20 mouse cellular contexts compared by ENCODE assay signal in the genomic region with DNA sequence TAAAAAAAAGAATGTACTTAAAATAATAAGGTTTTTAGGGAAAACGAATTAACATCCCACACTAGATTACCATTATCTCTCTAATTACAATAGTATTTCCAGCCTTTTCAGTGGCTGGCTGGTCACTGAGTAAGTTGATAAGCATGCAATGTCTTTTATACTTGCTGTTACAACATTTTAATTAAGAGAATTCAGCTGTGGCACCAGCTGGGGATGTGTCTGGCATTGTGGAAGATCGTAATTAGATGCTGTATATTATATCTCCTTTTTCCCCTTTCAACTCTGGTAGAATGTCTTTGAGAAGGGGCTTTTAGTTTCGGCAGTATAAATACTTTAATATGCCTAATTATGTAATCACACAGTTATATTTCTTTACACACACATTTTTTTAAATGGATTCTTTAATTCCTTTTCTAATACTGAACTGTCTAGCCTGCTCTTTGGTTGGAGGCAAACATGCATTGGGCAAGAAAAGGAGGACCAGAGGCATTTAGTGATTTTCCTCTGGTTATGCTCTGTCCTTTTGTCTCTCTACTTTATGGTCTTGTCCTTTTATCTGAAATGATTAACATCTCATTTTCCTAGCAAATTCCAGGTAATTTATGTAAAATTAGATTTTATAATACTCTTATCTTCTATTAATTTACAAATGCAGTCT.
DNase-seq lines count a peak whose midpoint lies in the region; ATAC-seq and TF ChIP-seq lines count a peak whose summit lies in the region.
"Had no signal": no experiment of that assay in that cellular context is flagged by ENCODE, and none has a peak within 500 bp of the region (broad histone marks: within the 10 kb centered on the region; RNA-seq: fewer than 3 reads in every experiment).

No protein-coding gene starts in this region.

- peaks cover 40% of the 10 kb centered on the region for H3K4me1 ChIP-seq in forebrain, embryonic 12.5 days
- peaks cover 45% of the 10 kb centered on the region for H3K4me1 ChIP-seq in hindbrain, embryonic 13.5 days (replicated peaks)
- H3K4me1 ChIP-seq in midbrain, embryonic 15.5 days, result peaks cover 13% of the 10 kb centered on the region
- H3K4me1 ChIP-seq in kidney, embryonic 16.5 days (ENCODE audit: insufficient read depth, low read length), result 0 out of 2 replicates have a peak, but pooled peaks cover 3% of the 10 kb centered on the region

- no peaks in the 10 kb centered on the region for H3K36me3 ChIP-seq in forebrain, embryonic 12.5 days (replicated peaks)
- H3K36me3 ChIP-seq in hindbrain, embryonic 13.5 days, result no peaks in the 10 kb centered on the region
- H3K36me3 ChIP-seq in midbrain, embryonic 15.5 days (replicated peaks), result no peaks in the 10 kb centered on the region
- no peaks in the 10 kb centered on the region for H3K36me3 ChIP-seq in kidney, embryonic 16.5 days (ENCODE audit: insufficient read depth, low read length)
- H3K36me3 ChIP-seq: heart, embryonic 15.5 days had no signal

- TF ChIP-seq CTCF in brain, embryonic 14.5 days (IDR thresholded peaks at IDR 0.05; ENCODE audit: borderline replicate concordance, extremely low read depth, insufficient read depth, insufficient read length), result no peak

- no peak overlapping the region for H3K9ac ChIP-seq in forebrain, embryonic 12.5 days
- no peak overlapping the region for H3K9ac ChIP-seq in hindbrain, embryonic 13.5 days
- no peak overlapping the region for H3K9ac ChIP-seq in midbrain, embryonic 15.5 days
- H3K9ac ChIP-seq in kidney, embryonic 16.5 days (replicated peaks; ENCODE audit: low read length), result no peak overlapping the region
- H3K9ac ChIP-seq: embryonic facial prominence, embryonic 12.5 days; heart, embryonic 15.5 days; liver, postnatal 0 days had no signal

- 29% methylated on average over 3 of the region's 3 CpGs for WGBS in forebrain, embryonic 12.5 days
- 27% methylated on average over 3 of the region's 3 CpGs for WGBS in hindbrain, embryonic 13.5 days
- 16% methylated on average over 3 of the region's 3 CpGs for WGBS in midbrain, embryonic 15.5 days
- WGBS in kidney, embryonic 16.5 days, result 74% methylated on average over 3 of the region's 3 CpGs

- H3K27ac ChIP-seq in forebrain, embryonic 12.5 days, result peak overlapping the region; percentile 63
- peak overlapping the region; percentile 55; the same call in 1 of the 2 replicates for H3K27ac ChIP-seq in hindbrain, embryonic 13.5 days
- peak overlapping the region; percentile 62 for H3K27ac ChIP-seq in midbrain, embryonic 15.5 days
- no peak overlapping the region for H3K27ac ChIP-seq in kidney, embryonic 16.5 days (ENCODE audit: low read length)
- H3K27ac ChIP-seq: embryonic facial prominence, embryonic 12.5 days; heart, embryonic 15.5 days had no signal

- TF ChIP-seq POLR2A in brain, embryonic 14.5 days (IDR thresholded peaks at IDR 0.05; ENCODE audit: borderline replicate concordance, extremely low read depth, insufficient read depth, insufficient read length, poor library complexity, severe bottlenecking), result no peak

- ATAC-seq in forebrain, embryonic 12.5 days (ENCODE audit: low FRiP score), result peak; percentile 60
- ATAC-seq in hindbrain, embryonic 13.5 days (ENCODE audit: low FRiP score), result peak; percentile 74; the same call in 1 of the 2 replicates
- ATAC-seq in midbrain, embryonic 15.5 days (replicated peaks), result 0 out of 2 replicates have a peak, but pooled peaks have one; percentile 69
- ATAC-seq in kidney, embryonic 16.5 days (ENCODE audit: low FRiP score, low TSS enrichment), result no peak
- ATAC-seq in monocyte, adult 5-6 weeks (replicated peaks; ENCODE audit: insufficient number of reproducible peaks, low FRiP score, low TSS enrichment, poor library complexity, severe bottlenecking), result no peak
- ATAC-seq: liver, postnatal 0 days had no signal

- no peak overlapping the region for H3K4me2 ChIP-seq in forebrain, embryonic 12.5 days
- H3K4me2 ChIP-seq in hindbrain, embryonic 13.5 days, result no peak overlapping the region
- no peak overlapping the region for H3K4me2 ChIP-seq in midbrain, embryonic 15.5 days
- no peak overlapping the region for H3K4me2 ChIP-seq in kidney, embryonic 16.5 days (replicated peaks; ENCODE audit: low read depth, low read length)
- H3K4me2 ChIP-seq: embryonic facial prominence, embryonic 12.5 days; heart, embryonic 15.5 days had no signal

- no peaks in the 10 kb centered on the region for H3K9me3 ChIP-seq in forebrain, embryonic 12.5 days
- no peaks in the 10 kb centered on the region for H3K9me3 ChIP-seq in hindbrain, embryonic 13.5 days
- no peaks in the 10 kb centered on the region for H3K9me3 ChIP-seq in midbrain, embryonic 15.5 days
- no peaks in the 10 kb centered on the region for H3K9me3 ChIP-seq in kidney, embryonic 16.5 days (ENCODE audit: low read length)
- H3K9me3 ChIP-seq: embryonic facial prominence, embryonic 12.5 days; G1E; heart, embryonic 15.5 days had no signal

- peak; percentile 87 for DNase-seq in brain, embryonic 14.5 days (ENCODE audit: low read depth)
- DNase-seq in cerebellum, postnatal 10 days, result no peak
- DNase-seq: adrenal gland, adult 8-10 months; cerebellum, adult 11 months; gastrocnemius, adult 2 months; kidney, adult 11 months; kidney, postnatal 25 days; layer of hippocampus, adult 9-11 months; liver; liver, postnatal 0 days; right cerebral cortex, postnatal 4 days; thymus, postnatal 36 days had no signal

- H3K4me3 ChIP-seq in forebrain, embryonic 12.5 days (replicated peaks), result no peak overlapping the region
- no peak overlapping the region for H3K4me3 ChIP-seq in hindbrain, embryonic 13.5 days
- H3K4me3 ChIP-seq in midbrain, embryonic 15.5 days, result no peak overlapping the region
- no peak overlapping the region for H3K4me3 ChIP-seq in kidney, embryonic 16.5 days (ENCODE audit: low read length)
- H3K4me3 ChIP-seq: embryonic facial prominence, embryonic 12.5 days; gastrocnemius, adult 2 months; heart, embryonic 15.5 days had no signal

- no peaks in the 10 kb centered on the region for H3K27me3 ChIP-seq in forebrain, embryonic 12.5 days
- H3K27me3 ChIP-seq in hindbrain, embryonic 13.5 days, result no peaks in the 10 kb centered on the region
- no peaks in the 10 kb centered on the region for H3K27me3 ChIP-seq in midbrain, embryonic 15.5 days (replicated peaks)
- no peaks in the 10 kb centered on the region for H3K27me3 ChIP-seq in kidney, embryonic 16.5 days (ENCODE audit: insufficient read depth, low read length)
- H3K27me3 ChIP-seq: embryonic facial prominence, embryonic 12.5 days; heart, embryonic 15.5 days had no signal

Comparison
In these comparisons a context has a peak if more than half of its experiments do, and no peak if none do; other contexts are left out.
1. ATAC-seq: peak in forebrain, embryonic 12.5 days (single experiment), hindbrain, embryonic 13.5 days (single experiment) and midbrain, embryonic 15.5 days (single experiment); none in kidney, embryonic 16.5 days (single experiment) and monocyte, adult 5-6 weeks (single experiment).